Mouse (Mus musculus) heart, postnatal 0 days (tissue): ENCODE measurements around the gene Kpna6.

Source experiments
- CTCF ChIP-seq: IDR thresholded peaks from 2 replicates; pipeline ENCODE4 v1.5.1; 2016; ENCODE audit warnings: antibody characterized with exemption, control low read depth, low read depth
- EP300 ChIP-seq: IDR thresholded peaks from 2 replicates; pipeline ENCODE4 v1.6.1; 2016; ENCODE audit warnings: antibody characterized with exemption, low read depth

DNA sequence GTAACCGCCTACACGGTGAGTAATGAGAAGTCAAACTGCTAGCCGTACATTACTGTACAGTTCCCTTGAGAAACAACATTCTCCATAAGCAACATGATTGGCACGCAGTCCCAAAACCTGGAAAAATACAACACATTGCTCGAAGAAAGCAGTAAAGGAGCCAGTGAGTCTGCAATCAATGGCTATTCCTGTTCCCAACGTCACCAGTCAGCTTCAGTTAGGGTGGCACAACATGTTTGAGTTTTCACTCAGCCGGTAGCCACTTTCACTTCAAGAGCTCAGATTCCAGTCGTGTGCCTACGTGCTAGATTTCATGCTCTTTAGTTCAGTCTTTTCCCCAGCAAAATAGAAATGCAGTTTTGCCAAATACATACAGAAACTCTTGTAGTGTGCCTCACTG is 43.7 kb upstream of the Kpna6 start:
- TF ChIP-seq CTCF: no peak
- no peak for TF ChIP-seq EP300
